Mouse (Mus musculus) small intestine, adult 2 months (tissue): ENCODE measurements around the gene Klf12. TPM values are rescaled to one million over a fixed set of nuclear protein-coding genes. Genes with fewer than 3 reads are reported as not detected.

Source experiments
- H3K27ac ChIP-seq: fragments of 200-500 bp; 2 replicates; pipeline ENCODE4 v1.5.1; 2012; ENCODE audit warnings: low read depth, low read length, control low read depth, inconsistent platforms; ENCODE audit not compliant: insufficient read depth
- H3K27me3 ChIP-seq: fragments of 200-500 bp; 2 replicates; pipeline ENCODE4 v1.6.1; 2012; ENCODE audit warnings: mild to moderate bottlenecking, moderate library complexity, low read length, inconsistent platforms; ENCODE audit not compliant: control insufficient read depth, insufficient read depth
- H3K36me3 ChIP-seq: fragments of 200-500 bp; 2 replicates; pipeline ENCODE4 v1.6.1; 2012; ENCODE audit warnings: mild to moderate bottlenecking, low read length, control low read depth, inconsistent platforms; ENCODE audit not compliant: control insufficient read depth, insufficient read depth
- H3K4me1 ChIP-seq: fragments of 200-500 bp; 2 replicates; pipeline ENCODE4 v1.6.1; 2012; ENCODE audit warnings: low read length, inconsistent platforms, mixed read lengths; ENCODE audit not compliant: control insufficient read depth, insufficient read depth, insufficient read length
- H3K4me3 ChIP-seq: fragments of 200-500 bp; 2 replicates; pipeline ENCODE4 v1.5.1; 2012; ENCODE audit warnings: low read depth, mild to moderate bottlenecking, control low read depth, inconsistent platforms, low read length, moderate library complexity
- CTCF ChIP-seq: fragments of 200-500 bp; IDR thresholded peaks from 2 replicates; pipeline ENCODE4 v1.5.1; 2012; ENCODE audit warnings: low read depth, mild to moderate bottlenecking, control low read depth, inconsistent platforms, low read length, moderate library complexity, mixed read lengths; ENCODE audit not compliant: insufficient replicate concordance, insufficient read length; ENCODE audit errors: extremely low read depth
- POLR2A ChIP-seq: fragments of 200-500 bp; IDR thresholded peaks from 2 replicates; pipeline ENCODE4 v1.6.1; 2012; ENCODE audit warnings: low read depth, mild to moderate bottlenecking, control low read depth, inconsistent platforms, low read length, moderate library complexity
- WGBS: fragments of 180-500 bp; shearing (Covaris S2); methylation state at CpG from one replicate; pipeline ENCODE4 v1.1.7; 2018; 5-methylcytosine and 5-hydroxymethylcytosine counted together
- polyA plus RNA-seq: library from polyadenylated mRNA; depleted of rRNA; stranded (reverse); fragments of >200 nt; gene quantifications from 2 replicates; pipeline ENCODE4 v1.2.3, GENCODE M21; 2012

Gene Klf12
- polyA plus RNA-seq, 1 experiment: 1.1 TPM

DNA sequence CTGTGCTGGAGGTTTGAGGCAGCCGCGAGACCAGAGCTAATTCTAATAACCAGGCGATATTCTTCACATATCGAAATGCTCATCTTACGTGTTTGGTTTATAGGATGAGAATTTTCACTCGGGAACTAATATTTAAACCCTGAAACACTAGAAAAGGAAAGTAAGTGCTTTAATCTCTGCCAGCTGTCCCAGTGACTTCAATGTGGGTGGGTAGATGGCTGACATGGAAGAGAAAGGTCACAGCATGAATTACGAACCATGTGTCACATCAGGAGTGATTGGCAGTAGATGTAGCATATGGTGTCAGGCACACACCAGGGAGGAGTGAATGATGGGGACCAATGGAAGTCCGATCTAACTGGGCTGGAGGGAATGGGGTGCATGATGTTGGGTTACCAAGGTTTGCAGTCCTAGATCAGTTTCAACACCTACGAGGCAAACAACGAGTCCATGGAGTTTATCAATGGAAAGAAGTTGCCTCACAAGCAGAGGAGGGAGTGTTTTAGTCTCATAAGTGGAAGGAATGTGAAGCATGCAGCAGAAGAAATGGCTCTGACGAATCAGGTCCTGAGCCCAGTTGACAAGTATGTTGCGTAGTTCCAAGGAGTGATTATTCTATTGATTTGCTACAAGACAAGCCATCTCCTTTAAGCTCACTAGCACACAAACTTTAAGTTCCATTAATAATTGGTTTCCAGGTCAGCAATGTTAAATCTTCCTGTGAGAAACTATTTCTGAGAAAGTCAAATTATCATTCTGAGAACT is 211.9 kb downstream of the Klf12 start:
- Histone ChIP-seq H3K27ac (no peak overlapping the region), H3K27me3 (no peaks in the 10 kb centered on the region), H3K4me3 (no peak overlapping the region), H3K36me3 (no peaks in the 10 kb centered on the region), H3K4me1 (no peaks in the 10 kb centered on the region)
- 75% methylated on average over 12 of the region's 12 CpGs for WGBS
- TF ChIP-seq POLR2A (no peak), CTCF (no peak)

DNA sequence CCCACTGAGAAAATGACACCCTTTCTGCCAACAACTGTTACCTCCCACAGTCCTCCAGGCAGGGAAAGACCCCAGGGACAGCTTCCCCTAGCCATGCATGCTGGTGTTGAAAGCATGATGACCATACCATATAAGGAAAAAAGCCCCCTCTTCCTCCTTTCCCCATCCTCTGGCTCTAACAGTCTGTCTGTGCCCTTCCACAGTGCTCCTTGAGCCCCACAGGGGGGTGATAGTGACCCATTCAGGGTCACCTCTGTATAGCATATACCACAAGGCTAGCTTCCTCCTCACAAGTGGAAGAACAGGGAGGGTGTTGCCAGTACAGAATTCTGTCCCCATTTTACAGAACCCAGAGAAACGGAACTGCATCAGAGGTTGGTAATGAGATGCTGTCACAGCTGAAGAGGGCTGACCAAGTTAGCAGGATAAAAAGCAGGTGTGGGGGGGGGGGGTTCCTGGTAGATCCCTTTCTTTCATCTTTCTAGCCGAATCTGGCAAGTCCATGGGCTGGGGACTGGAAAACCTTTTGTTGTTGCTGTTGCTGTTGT is 214.9 kb downstream of the Klf12 start:
- no peak for TF ChIP-seq POLR2A
- WGBS: 72% methylated on average over 2 of the region's 2 CpGs
- Histone ChIP-seq H3K4me1 (no peaks in the 10 kb centered on the region), H3K4me3 (no peak overlapping the region), H3K36me3 (no peaks in the 10 kb centered on the region), H3K27me3 (no peaks in the 10 kb centered on the region), H3K27ac (no peak overlapping the region)

DNA sequence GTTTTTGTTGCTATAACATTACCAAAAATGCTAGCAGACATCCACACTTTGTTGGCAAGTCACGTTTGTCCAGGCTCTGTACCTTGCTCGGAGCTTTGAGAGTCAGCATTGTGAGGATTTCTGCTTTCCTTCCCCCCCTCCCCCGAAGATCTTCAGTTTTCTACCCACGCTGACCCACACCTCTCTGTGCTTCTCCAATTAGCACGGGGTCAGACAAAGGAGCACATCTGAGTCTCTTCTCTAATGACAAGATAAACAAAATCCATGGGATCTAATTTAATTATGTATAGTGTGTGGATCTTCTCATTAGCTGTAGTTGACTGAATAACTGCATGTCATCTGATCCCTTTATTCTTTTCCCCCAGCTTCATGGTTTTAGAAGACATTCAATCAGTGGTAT is 215.8 kb downstream of the Klf12 start:
- no peak for TF ChIP-seq POLR2A
- TF ChIP-seq CTCF: no peak
- Histone ChIP-seq H3K27ac (no peak overlapping the region), H3K4me1 (no peaks in the 10 kb centered on the region), H3K4me3 (no peak overlapping the region), H3K36me3 (no peaks in the 10 kb centered on the region), H3K27me3 (no peaks in the 10 kb centered on the region)
- 63% methylated on average over 5 of the region's 5 CpGs for WGBS

DNA sequence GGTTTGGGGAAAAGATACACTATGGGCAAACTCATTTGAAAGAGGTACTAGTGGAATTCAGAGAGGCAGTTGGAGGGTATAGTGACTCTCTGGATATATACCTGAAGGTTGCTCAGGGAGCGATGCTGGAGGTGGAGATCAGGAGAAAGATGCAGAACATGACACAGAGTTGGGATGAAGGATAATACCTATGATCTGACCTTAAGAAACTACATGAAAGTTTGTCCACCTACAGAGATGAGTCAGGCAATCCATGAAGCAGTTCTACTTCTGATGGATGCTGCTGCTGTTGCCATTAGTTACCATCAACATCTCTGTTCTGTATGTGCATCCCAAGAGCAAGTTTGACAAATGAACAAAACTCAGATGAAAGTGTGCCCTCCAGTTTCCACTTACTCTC is 222.0 kb downstream of the Klf12 start:
- Histone ChIP-seq H3K4me3 (no peak overlapping the region), H3K27me3 (no peaks in the 10 kb centered on the region), H3K4me1 (no peaks in the 10 kb centered on the region), H3K36me3 (no peaks in the 10 kb centered on the region), H3K27ac (no peak overlapping the region)
- TF ChIP-seq CTCF (no peak), POLR2A (no peak)
- 93% methylated on average over 1 of the region's 1 CpGs for WGBS

DNA sequence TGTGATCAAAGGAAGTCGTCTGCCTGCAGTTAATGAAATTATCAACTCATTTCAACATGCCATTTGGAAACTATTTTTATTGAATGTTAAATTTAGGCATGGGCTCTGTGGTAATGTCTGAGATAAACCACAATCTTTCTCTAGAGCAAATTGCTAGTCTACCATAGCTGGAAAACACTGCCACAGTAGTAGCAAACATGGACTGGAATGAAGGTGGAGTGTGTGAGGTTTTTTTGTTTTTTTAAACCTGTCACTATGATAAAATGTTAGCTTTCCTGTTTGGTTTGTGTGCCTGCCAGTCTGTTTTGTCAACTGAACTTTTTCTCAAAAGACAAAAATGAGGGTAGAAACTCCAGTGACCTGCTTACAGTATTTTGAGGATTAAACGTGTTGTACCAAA is 230.3 kb downstream of the Klf12 start:
- H3K4me1 ChIP-seq: no peaks in the 10 kb centered on the region
- 69% methylated on average over 2 of the region's 2 CpGs for WGBS
- H3K27me3 ChIP-seq: no peaks in the 10 kb centered on the region
- TF ChIP-seq CTCF (no peak), POLR2A (no peak)
- H3K4me3 ChIP-seq: no peak overlapping the region
- no peaks in the 10 kb centered on the region for H3K36me3 ChIP-seq
- H3K27ac ChIP-seq: no peak overlapping the region

DNA sequence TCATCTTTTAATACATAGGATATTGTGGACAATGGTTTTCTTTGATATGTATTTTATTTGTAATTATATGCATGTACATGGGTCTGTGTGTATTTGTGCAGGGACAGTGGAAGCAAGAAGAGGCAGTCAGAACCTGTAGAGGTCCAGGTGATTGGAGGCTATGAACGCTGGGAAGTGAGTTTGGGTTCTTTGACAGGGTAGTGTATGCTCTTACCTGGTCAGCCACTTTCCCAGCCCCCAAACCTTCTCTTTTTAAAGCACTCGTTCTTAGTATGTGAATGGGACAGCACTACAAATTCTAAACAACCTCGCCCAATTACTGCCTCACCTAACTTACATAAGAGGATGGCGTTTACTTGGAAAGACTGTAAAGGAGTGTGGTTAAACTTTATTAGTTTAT is 231.0 kb downstream of the Klf12 start:
- Histone ChIP-seq H3K4me3 (no peak overlapping the region), H3K27ac (no peak overlapping the region), H3K4me1 (no peaks in the 10 kb centered on the region), H3K36me3 (no peaks in the 10 kb centered on the region), H3K27me3 (no peaks in the 10 kb centered on the region)
- TF ChIP-seq CTCF (no peak), POLR2A (no peak)
- WGBS: 69% methylated on average over 4 of the region's 4 CpGs

DNA sequence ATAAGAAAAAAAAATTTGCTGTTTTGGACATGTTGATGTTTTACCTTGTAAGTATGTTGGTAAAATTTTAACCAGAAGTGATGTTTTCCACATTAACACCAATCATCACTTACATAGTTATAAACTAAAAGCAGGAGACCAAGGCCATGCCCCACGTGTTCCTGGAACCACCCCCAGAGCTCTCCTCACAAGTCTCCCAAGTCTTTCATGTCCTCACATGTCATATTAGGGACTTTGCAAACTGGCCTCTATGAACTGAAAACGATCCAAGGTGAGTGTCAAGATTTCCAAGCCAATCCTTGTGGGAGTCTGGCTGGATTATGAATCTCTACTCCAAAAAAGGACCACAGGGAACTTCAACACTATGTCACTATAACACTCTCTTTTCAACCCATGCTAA is 231.6 kb downstream of the Klf12 start:
- no peak overlapping the region for H3K4me3 ChIP-seq
- no peaks in the 10 kb centered on the region for H3K27me3 ChIP-seq
- no peaks in the 10 kb centered on the region for H3K4me1 ChIP-seq
- no peaks in the 10 kb centered on the region for H3K36me3 ChIP-seq
- H3K27ac ChIP-seq: no peak overlapping the region
- no peak for TF ChIP-seq CTCF
- no peak for TF ChIP-seq POLR2A
- WGBS: 69% methylated on average over 2 of the region's 2 CpGs
